Mouse (Mus musculus) ES-Bruce4 (cell line): ENCODE results near the gene Upk1b. TPM values are rescaled to one million over a fixed set of nuclear protein-coding genes. Genes with fewer than 3 reads are reported as not detected.

ENCODE experiments used
- H3K27ac ChIP-seq: 2 replicates; pipeline ENCODE4 v1.5.1; 2012; ENCODE audit warnings: low read length, inconsistent platforms; ENCODE audit not compliant: insufficient read depth
- H3K27me3 ChIP-seq: 2 replicates; pipeline ENCODE4 v1.6.1; 2012; ENCODE audit warnings: mild to moderate bottlenecking, low read length, inconsistent platforms; ENCODE audit not compliant: control insufficient read depth, poor library complexity, insufficient read depth, severe bottlenecking
- H3K36me3 ChIP-seq: 2 replicates; pipeline ENCODE4 v1.6.1; 2012; ENCODE audit warnings: inconsistent platforms, mild to moderate bottlenecking, low read length, moderate library complexity; ENCODE audit not compliant: control insufficient read depth, poor library complexity, insufficient read depth, severe bottlenecking
- H3K4me1 ChIP-seq: one replicate; pipeline ENCODE4 v1.8.1; 2011; ENCODE audit warnings: low read length; ENCODE audit not compliant: control insufficient read depth, insufficient read depth
- H3K4me3 ChIP-seq: 2 replicates; pipeline ENCODE4 v1.5.1; 2011; ENCODE audit warnings: low read depth, mild to moderate bottlenecking, low read length
- H3K9ac ChIP-seq: 2 replicates; pipeline ENCODE4 v1.6.1; 2012; ENCODE audit warnings: low read depth, mild to moderate bottlenecking, inconsistent platforms; ENCODE audit not compliant: poor library complexity, severe bottlenecking
- H3K9me3 ChIP-seq: replicated peaks from 2 replicates; pipeline ENCODE4 v1.6.1; 2012; ENCODE audit warnings: mild to moderate bottlenecking, low read length, inconsistent platforms; ENCODE audit not compliant: control insufficient read depth, poor library complexity, insufficient read depth, severe bottlenecking
- CTCF ChIP-seq: IDR thresholded peaks from one replicate; pipeline ENCODE4 v1.8.1; 2011; ENCODE audit warnings: low read depth, low read length
- EP300 ChIP-seq: IDR thresholded peaks from 2 replicates; pipeline ENCODE4 v1.6.1; 2011; ENCODE audit warnings: low read depth, low read length; ENCODE audit not compliant: insufficient read depth
- POLR2A ChIP-seq: IDR thresholded peaks from one replicate; pipeline ENCODE4 v1.8.1; 2011; ENCODE audit warnings: low read length; ENCODE audit not compliant: insufficient read depth
- polyA plus RNA-seq: library from polyadenylated mRNA; stranded (reverse); fragments of >200 nt; gene quantifications from 2 replicates; pipeline ENCODE4 v1.2.4, GENCODE M21; 2011; ENCODE audit warnings: low read depth; ENCODE audit not compliant: missing spikeins, insufficient read depth, insufficient read length

Upk1b gene
- polyA plus RNA-seq, 1 experiment = 0.52 TPM

GRCm38 (mm10) chr16:38741204-38741903, 58.8 kb downstream of the Upk1b start:
- Histone ChIP-seq H3K36me3 (no peaks in the 10 kb centered on the region), H3K4me1 (no peaks in the 10 kb centered on the region), H3K9ac (no peak overlapping the region), H3K27me3 (no peaks in the 10 kb centered on the region), H3K9me3 (no peaks in the 10 kb centered on the region), H3K27ac (no peak overlapping the region), H3K4me3 (no peak overlapping the region)
- no peak for TF ChIP-seq EP300
- TF ChIP-seq POLR2A = no peak
- no peak for TF ChIP-seq CTCF

- Histone ChIP-seq H3K27me3 (no peaks in the 10 kb centered on the region), H3K4me1 (no peaks in the 10 kb centered on the region), H3K27ac (no peak overlapping the region), H3K9me3 (no peaks in the 10 kb centered on the region), H3K36me3 (no peaks in the 10 kb centered on the region), H3K4me3 (no peak overlapping the region), H3K9ac (no peak overlapping the region)
- no peak for TF ChIP-seq CTCF
- no peak for TF ChIP-seq EP300
- TF ChIP-seq POLR2A = no peak
Measured at GRCm38 (mm10) chr16:38730921-38731320, 69.2 kb downstream of the Upk1b start.

- Histone ChIP-seq H3K27me3 (no peaks in the 10 kb centered on the region), H3K4me1 (no peaks in the 10 kb centered on the region), H3K9ac (no peak overlapping the region), H3K36me3 (no peaks in the 10 kb centered on the region), H3K4me3 (no peak overlapping the region), H3K27ac (no peak overlapping the region), H3K9me3 (no peaks in the 10 kb centered on the region)
- TF ChIP-seq CTCF (no peak), EP300 (no peak), POLR2A (no peak)
Measured at GRCm38 (mm10) chr16:38729610-38730288, 70.4 kb downstream of the Upk1b start.

GRCm38 (mm10) chr16:38729139-38729538, 71.0 kb downstream of the Upk1b start:
- no peak overlapping the region for H3K4me3 ChIP-seq
- no peaks in the 10 kb centered on the region for H3K27me3 ChIP-seq
- TF ChIP-seq CTCF (no peak), EP300 (no peak), POLR2A (no peak)
- H3K4me1 ChIP-seq = no peaks in the 10 kb centered on the region
- no peak overlapping the region for H3K9ac ChIP-seq
- H3K9me3 ChIP-seq = no peaks in the 10 kb centered on the region
- H3K27ac ChIP-seq = no peak overlapping the region
- H3K36me3 ChIP-seq = no peaks in the 10 kb centered on the region

GRCm38 (mm10) chr16:38728576-38729132, 71.5 kb downstream of the Upk1b start:
- H3K9me3 ChIP-seq = no peaks in the 10 kb centered on the region

GRCm38 (mm10) chr16:38724974-38725373, 75.2 kb downstream of the Upk1b start:
- Histone ChIP-seq H3K9ac (no peak overlapping the region), H3K4me1 (no peaks in the 10 kb centered on the region), H3K27ac (no peak overlapping the region), H3K4me3 (no peak overlapping the region), H3K27me3 (no peaks in the 10 kb centered on the region), H3K36me3 (no peaks in the 10 kb centered on the region), H3K9me3 (peaks cover 8% of the 10 kb centered on the region)
- TF ChIP-seq POLR2A = no peak
- no peak for TF ChIP-seq CTCF
- TF ChIP-seq EP300 = no peak

More at GRCm38 (mm10) chr16:38728576-38729132, 71.5 kb downstream of the Upk1b start:
- H3K4me1 ChIP-seq = no peaks in the 10 kb centered on the region
- H3K4me3 ChIP-seq = no peak overlapping the region
- no peaks in the 10 kb centered on the region for H3K27me3 ChIP-seq
- no peak overlapping the region for H3K27ac ChIP-seq
- H3K9ac ChIP-seq = no peak overlapping the region
- no peaks in the 10 kb centered on the region for H3K36me3 ChIP-seq
- TF ChIP-seq POLR2A = no peak
